In the genomic region with DNA sequence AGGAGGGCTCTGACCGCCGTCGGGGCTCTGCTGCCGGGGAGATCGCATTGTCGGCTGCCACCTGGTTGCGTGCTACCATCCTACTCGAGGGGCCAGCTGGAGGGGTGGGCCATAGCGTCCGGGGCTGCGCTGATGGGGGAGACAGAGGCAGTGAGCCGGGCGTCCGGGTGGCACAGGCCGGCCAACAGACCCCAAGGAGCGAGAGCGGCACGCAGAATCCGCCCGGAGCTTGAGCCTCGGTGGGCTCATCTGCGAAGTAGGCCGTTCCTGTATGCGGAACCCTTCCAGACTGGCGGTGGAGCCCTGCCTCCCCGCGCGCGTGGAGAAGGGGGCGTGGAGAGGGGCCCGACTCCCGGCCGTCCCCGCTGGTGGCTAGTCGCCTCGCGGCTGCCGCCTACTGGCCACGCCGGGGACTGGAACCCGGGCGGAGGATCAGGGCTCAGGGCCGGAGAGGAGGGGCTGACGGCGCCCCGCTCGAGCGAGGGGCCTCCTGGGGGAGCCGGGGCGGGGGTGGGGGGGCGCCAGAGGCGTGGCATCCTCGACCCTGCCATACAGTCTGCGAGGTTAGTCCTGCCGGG, we compare ENCODE assay signal across 8 mouse cellular contexts. TPM values are rescaled to one million over a fixed set of nuclear protein-coding genes. Genes with fewer than 3 reads are reported as not detected.
A peak's percentile ranks its signal among the peaks of the same experiment; 100 is the strongest.
DNase-seq lines count a peak whose midpoint lies in the region; ATAC-seq and TF ChIP-seq lines count a peak whose summit lies in the region.

No protein-coding gene starts in this region.

- peak overlapping the region; percentile 82 for H3K9ac ChIP-seq in lung, embryonic 15.5 days

- TF ChIP-seq POLR2A in olfactory bulb, adult 2 months (IDR thresholded peaks at IDR 0.05; ENCODE audit: insufficient read depth, low read depth, low read length), result no peak
- no peak; the same call in 1 of the 2 replicates for TF ChIP-seq POLR2A in thymus, adult 2 months (IDR thresholded peaks at IDR 0.05; ENCODE audit: control insufficient read depth, extremely low read depth, insufficient read depth, low read length, poor library complexity)

- ATAC-seq in hematopoietic stem cell, adult 5-6 weeks (replicated peaks in 1 of 2; ENCODE audit: insufficient read depth in 1 of 2, low FRiP score in 2 of 2, low TSS enrichment in 1 of 2, low read depth in 1 of 2, poor library complexity in 2 of 2, severe bottlenecking in 2 of 2), result peak; percentile 37 to 47
- peak; percentile 85 for ATAC-seq in lung, embryonic 15.5 days (ENCODE audit: borderline replicate concordance, extremely low read depth, low FRiP score, low TSS enrichment)

- H3K4me2 ChIP-seq in lung, embryonic 15.5 days, result peak overlapping the region; percentile 98

- H3K9me3 ChIP-seq in lung, embryonic 15.5 days, result no peaks in the 10 kb centered on the region

- peak overlapping the region; percentile 99 for H3K27ac ChIP-seq in lung, embryonic 15.5 days
- H3K27ac ChIP-seq in olfactory bulb, adult 2 months (ENCODE audit: insufficient read depth, low read depth, low read length), result peak overlapping the region; percentile 71
- peak overlapping the region; percentile 63 for H3K27ac ChIP-seq in thymus, adult 2 months (ENCODE audit: control insufficient read depth, insufficient read depth, low read length)

- peak overlapping the region; percentile 62 for H3K4me3 ChIP-seq in lung, embryonic 15.5 days
- peak overlapping the region; percentile 69 for H3K4me3 ChIP-seq in olfactory bulb, adult 2 months (ENCODE audit: insufficient read depth, low read depth, low read length)
- H3K4me3 ChIP-seq in thymus, adult 2 months (ENCODE audit: control insufficient read depth, insufficient read depth, low read length), result peak overlapping the region; percentile 77

- peak; percentile 78 for TF ChIP-seq CTCF in olfactory bulb, adult 2 months (IDR thresholded peaks at IDR 0.05; ENCODE audit: insufficient read depth, low read depth, low read length)
- TF ChIP-seq CTCF in thymus, adult 2 months (IDR thresholded peaks at IDR 0.05; ENCODE audit: borderline replicate concordance, control insufficient read depth, extremely low read depth, insufficient read depth, low read length, poor library complexity), result peak; percentile 90

- no peaks in the 10 kb centered on the region for H3K36me3 ChIP-seq in lung, embryonic 15.5 days
- H3K36me3 ChIP-seq in thymus, adult 2 months (ENCODE audit: control insufficient read depth, insufficient read depth, low read length), result peaks cover 25% of the 10 kb centered on the region

- H3K27me3 ChIP-seq in lung, embryonic 15.5 days, result no peaks in the 10 kb centered on the region
- no peaks in the 10 kb centered on the region for H3K27me3 ChIP-seq in thymus, adult 2 months (ENCODE audit: control insufficient read depth, insufficient read depth, low read length)

- peaks cover 63% of the 10 kb centered on the region for H3K4me1 ChIP-seq in lung, embryonic 15.5 days
- H3K4me1 ChIP-seq in olfactory bulb, adult 2 months (ENCODE audit: control insufficient read depth, insufficient read depth, low read length), result peaks cover 24% of the 10 kb centered on the region
- H3K4me1 ChIP-seq in thymus, adult 2 months (replicated peaks; ENCODE audit: control insufficient read depth, insufficient read depth, low read length), result peaks cover 58% of the 10 kb centered on the region

- DNase-seq in MN1 (ENCODE audit: low spot score), result peak; percentile 90
- DNase-seq in cerebellum, adult 8-10 months, result peak; percentile 86
- peak; percentile 92 for DNase-seq in forelimb bud, embryonic 11.5 days (ENCODE audit: low read depth, low spot score)
- peak; percentile 46 for DNase-seq in layer of hippocampus, adult 9-10 months (ENCODE audit: low spot score)
- DNase-seq in thymus, adult 2 months, result peak; percentile 99

- WGBS in lung, embryonic 15.5 days, result under 1% methylated on average over 55 of the region's 55 CpGs
- under 1% methylated on average over 55 of the region's 55 CpGs for WGBS in olfactory bulb, adult 2 months
- 1% methylated on average over 52 of the region's 55 CpGs for WGBS in thymus, adult 2 months

RNA-seq across cellular contexts. Expression of gene Socs1, which starts 0.5 kb away (rescaled TPM):
- 2.6 and 2.7 TPM in 2 replicates for total RNA-seq in hematopoietic stem cell, adult 5-6 weeks (2017)
- polyA plus RNA-seq in lung, embryonic 15.5 days (2015; fragmentation: Nextera tagmentation; extraction: Ambion mirVana), result 9.8 and 10.4 TPM in 2 replicates
- polyA plus RNA-seq in olfactory bulb, adult 2 months (2012; ENCODE audit: insufficient read depth, insufficient read length, low replicate concordance, missing spikeins), result not detected in 2 replicates
- polyA plus RNA-seq in thymus, adult 2 months (2012; rRNA removed), result 279 and 377 TPM in 2 replicates

RNA-seq across cellular contexts. Expression of gene Tnp2, which starts 3.6 kb away (rescaled TPM):
- total RNA-seq in hematopoietic stem cell, adult 5-6 weeks (2017), result not detected in 2 replicates
- polyA plus RNA-seq in lung, embryonic 15.5 days (2015; fragmentation: Nextera tagmentation; extraction: Ambion mirVana), result not detected in 2 replicates
- not detected in 2 replicates for polyA plus RNA-seq in olfactory bulb, adult 2 months (2012; ENCODE audit: insufficient read depth, insufficient read length, low replicate concordance, missing spikeins)
- 2.7 and 14.2 TPM in 2 replicates for polyA plus RNA-seq in thymus, adult 2 months (2012; rRNA removed)

RNA-seq across cellular contexts. Expression of gene Prm3, which starts 5.8 kb away (rescaled TPM):
- total RNA-seq in hematopoietic stem cell, adult 5-6 weeks (2017), result not detected in 2 replicates
- polyA plus RNA-seq in lung, embryonic 15.5 days (2015; fragmentation: Nextera tagmentation; extraction: Ambion mirVana), result not detected in 2 replicates
- polyA plus RNA-seq in olfactory bulb, adult 2 months (2012; ENCODE audit: insufficient read depth, insufficient read length, low replicate concordance, missing spikeins), result not detected in 2 replicates
- not detected in 2 replicates for polyA plus RNA-seq in thymus, adult 2 months (2012; rRNA removed)

RNA-seq across cellular contexts. Expression of gene Prm2, which starts 11.1 kb away (rescaled TPM):
- total RNA-seq in hematopoietic stem cell, adult 5-6 weeks (2017), result not detected in 2 replicates
- polyA plus RNA-seq in lung, embryonic 15.5 days (2015; fragmentation: Nextera tagmentation; extraction: Ambion mirVana), result not detected in 2 replicates
- not detected in 2 replicates for polyA plus RNA-seq in olfactory bulb, adult 2 months (2012; ENCODE audit: insufficient read depth, insufficient read length, low replicate concordance, missing spikeins)
- polyA plus RNA-seq in thymus, adult 2 months (2012; rRNA removed), result 0.50 and 7.0 TPM in 2 replicates

RNA-seq across cellular contexts. Expression of gene Prm1, which starts 20.8 kb away (rescaled TPM):
- not detected in 2 replicates for total RNA-seq in hematopoietic stem cell, adult 5-6 weeks (2017)
- polyA plus RNA-seq in lung, embryonic 15.5 days (2015; fragmentation: Nextera tagmentation; extraction: Ambion mirVana), result 0.36 TPM in 1 of 2 replicates, not detected in the other
- not detected in 2 replicates for polyA plus RNA-seq in olfactory bulb, adult 2 months (2012; ENCODE audit: insufficient read depth, insufficient read length, low replicate concordance, missing spikeins)
- 0.96 and 6.1 TPM in 2 replicates for polyA plus RNA-seq in thymus, adult 2 months (2012; rRNA removed)

Comparison
In these comparisons a context has a peak if more than half of its experiments do, and no peak if none do; other contexts are left out.
1. Peak in every context shown above with its lines: DNase-seq, ATAC-seq, H3K4me3 ChIP-seq and H3K27ac ChIP-seq.
2. DNase-seq: peak in every context shown above with its lines; median percentile 99 in thymus, adult 2 months; 92 in forelimb bud, embryonic 11.5 days; 90 in MN1; 86 in cerebellum, adult 8-10 months; 46 in layer of hippocampus, adult 9-10 months.